Mouse (Mus musculus): Measurements from ENCODE around the gene Als2cr12.

- TF ChIP-seq CTCF (IDR thresholded peaks at IDR 0.05; ENCODE audit: borderline replicate concordance, control insufficient read depth, extremely low read depth, insufficient read depth, low read length, poor library complexity) (no peak), POLR2A (IDR thresholded peaks at IDR 0.05; ENCODE audit: control insufficient read depth, extremely low read depth, insufficient read depth, low read length, poor library complexity) (no peak)
Observed at GRCm38 (mm10) chr1:58617076-58617475, 78.7 kb downstream of the Als2cr12 start.

All from thymus, adult 2 months (tissue).